Mouse (Mus musculus): ENCODE measurements around the gene Ube2v1.

The Ube2v1 gene

DNA sequence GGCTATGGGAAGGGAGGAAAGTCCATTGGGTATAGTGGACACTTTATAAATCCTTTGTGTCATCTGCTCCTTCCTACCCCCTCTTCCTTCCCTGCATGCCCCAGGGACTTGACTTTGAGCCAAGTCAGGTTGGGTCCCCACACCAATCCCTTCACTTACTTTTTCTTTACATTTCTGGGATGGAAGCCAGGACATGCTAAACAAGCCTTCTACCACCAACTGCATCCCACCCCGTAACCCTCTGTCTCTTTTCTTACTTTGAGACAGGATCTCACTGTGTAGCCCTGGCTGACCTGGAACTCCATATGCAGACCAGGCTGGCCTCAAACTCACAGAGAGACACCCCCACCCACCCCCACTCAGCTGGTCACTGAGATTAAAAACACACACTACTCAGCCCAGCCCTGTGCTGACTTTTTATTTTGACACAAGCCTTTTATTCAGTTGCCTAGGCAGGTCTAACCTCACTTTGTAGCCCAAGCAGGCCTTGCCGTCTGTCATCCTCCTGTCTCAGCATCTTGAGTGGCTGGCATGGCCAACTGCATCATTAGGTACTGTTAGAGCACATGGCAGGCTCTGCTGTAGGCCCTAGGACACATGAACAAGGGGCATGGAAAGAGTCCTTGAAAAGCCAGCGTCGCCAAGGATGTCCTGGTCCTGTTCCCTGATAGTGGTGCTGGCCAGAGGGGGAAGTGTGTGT, 38.2 kb downstream of the Ube2v1 start:
- DNase-seq (ENCODE audit: low read depth), result no peak

DNA sequence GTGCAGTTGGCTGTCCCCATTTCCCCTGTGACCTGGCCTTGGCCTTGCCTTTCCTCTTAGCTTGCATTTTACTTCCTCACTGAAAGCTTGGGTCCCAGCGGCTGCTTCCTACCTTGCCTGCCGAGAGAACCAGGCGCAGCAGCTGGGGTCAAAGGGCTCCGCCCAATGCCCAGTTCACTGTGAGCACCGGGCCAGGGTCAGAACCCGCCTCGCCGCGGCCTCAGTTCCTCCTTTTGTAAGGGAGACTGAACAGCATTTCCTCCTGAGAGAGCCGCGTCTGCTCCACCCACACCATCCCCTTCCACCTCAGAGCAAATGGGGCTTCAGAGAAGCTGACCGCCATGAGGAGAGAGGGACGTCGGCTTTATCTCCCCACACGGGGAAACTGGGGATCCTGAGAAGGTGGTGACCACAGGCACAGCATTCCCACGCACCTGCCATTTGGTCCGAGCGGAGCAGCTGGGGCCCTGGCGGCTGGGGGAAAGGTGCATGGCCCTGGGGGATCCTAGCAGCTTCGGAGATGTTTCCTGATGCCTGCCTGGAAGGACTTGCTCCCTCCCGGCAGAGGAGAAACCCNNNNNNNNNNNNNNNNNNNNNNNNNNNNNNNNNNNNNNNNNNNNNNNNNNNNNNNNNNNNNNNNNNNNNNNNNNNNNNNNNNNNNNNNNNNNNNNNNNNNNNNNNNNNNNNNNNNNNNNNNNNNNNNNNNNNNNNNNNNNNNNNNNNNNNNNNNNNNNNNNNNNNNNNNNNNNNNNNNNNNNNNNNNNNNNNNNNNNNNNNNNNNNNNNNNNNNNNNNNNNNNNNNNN, 42.9 kb downstream of the Ube2v1 start:
- DNase-seq (ENCODE audit: low read depth), result peak; percentile 66

DNA sequence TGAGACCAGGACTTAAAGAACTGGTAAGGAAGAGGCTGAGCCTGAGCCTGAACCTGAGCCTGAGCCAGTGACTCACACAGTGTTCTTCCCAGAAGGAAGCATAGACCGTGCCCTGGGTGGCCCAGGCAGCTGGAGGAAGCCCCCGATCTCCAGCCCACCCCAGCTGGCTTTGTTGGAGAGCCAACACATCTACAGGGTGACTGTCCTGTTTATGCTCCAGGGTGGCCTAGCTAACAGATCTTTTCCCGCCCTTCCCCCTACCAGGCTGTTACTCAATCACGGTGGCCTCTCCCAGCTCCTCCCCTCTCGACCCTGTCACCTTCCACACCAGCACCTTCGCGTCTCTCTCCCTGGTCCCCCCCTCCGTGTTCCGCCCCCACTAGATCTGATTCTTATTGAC, 44.9 kb downstream of the Ube2v1 start:
- DNase-seq (ENCODE audit: low read depth), result no peak

DNA sequence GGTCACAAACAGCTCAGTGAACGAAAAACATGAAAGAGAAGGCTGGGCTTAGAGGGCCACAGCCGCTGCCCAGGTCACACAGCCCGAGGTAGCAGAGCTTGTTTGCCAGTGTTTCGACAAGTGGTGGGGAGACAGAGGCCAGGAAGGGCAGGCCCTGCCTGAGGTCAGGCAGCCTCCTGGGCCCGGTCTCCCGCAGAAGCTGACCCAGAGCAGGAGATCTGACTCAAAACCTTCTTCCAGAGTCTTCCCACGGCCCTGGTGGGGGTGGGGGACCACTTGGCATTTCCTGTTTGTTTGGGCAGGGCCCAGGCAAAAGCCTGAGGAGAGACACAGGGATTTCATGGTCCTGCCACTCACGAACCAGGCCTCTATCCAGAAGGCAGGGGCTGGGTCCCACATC, 45.9 kb downstream of the Ube2v1 start:
- no peak for DNase-seq (ENCODE audit: low read depth)

- no peak for DNase-seq (ENCODE audit: low read depth)
Measured at GRCm38 (mm10) chr2:167585273-167585672, 46.6 kb downstream of the Ube2v1 start.

DNA sequence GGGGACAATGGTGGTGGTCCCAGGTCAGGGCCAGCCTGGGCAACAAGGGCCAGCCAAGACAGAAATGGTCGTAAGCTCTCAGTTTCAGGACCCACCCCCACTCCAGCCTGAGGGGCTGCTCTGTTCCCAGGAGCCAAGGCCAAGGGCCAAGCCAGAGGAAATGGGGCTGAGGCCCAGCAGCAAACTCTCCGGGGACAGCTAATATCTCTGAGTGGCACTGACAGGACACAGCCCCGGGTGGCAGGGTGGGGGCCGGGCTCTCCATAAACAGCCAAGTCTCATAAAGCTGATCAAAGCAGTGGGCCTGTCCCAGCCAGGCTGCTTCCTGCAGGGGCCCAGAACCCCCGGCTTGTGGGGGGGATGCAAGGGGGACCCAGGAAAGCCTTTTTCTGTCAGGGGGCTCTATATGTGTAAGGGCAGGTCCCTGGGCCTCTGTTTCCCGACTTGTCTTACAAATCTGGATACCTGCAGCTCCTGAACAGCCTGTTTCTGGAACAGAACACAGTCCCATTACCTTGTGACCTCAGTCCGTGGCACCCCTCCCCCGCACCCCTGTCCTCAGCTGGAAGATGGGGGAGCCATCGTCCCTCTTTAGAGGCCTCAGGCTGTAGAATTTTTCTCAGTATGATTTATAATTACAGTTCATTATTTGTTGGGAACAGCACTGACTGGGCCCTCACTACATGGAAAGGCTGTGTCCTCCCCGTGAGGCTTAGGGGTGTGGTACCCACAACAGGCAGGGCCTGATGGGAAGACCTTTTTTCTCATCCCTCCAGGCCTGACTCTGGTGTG, 48.5 kb downstream of the Ube2v1 start:
- DNase-seq (ENCODE audit: low read depth), result no peak

DNA sequence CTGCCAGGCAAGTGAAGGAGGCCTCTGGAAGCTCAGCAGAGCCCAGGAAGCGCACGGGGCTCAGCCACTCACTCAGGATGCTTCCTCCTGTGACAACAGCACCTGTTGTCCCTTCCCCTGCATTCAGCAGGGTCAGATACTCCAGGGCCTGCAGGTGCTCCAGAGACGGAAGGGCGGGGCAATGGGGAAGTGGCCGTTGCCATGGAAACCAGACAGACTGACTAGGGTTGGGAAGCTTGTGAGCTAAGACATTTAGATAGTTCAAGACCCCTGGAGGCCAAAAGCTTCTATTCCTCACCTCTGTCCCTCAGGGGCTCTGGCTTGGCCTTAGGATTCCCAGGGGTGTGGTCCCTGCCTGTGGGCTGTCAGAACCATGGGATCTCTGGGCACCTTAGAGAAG, 53.4 kb downstream of the Ube2v1 start:
- DNase-seq (ENCODE audit: low read depth), result peak; percentile 50

DNA sequence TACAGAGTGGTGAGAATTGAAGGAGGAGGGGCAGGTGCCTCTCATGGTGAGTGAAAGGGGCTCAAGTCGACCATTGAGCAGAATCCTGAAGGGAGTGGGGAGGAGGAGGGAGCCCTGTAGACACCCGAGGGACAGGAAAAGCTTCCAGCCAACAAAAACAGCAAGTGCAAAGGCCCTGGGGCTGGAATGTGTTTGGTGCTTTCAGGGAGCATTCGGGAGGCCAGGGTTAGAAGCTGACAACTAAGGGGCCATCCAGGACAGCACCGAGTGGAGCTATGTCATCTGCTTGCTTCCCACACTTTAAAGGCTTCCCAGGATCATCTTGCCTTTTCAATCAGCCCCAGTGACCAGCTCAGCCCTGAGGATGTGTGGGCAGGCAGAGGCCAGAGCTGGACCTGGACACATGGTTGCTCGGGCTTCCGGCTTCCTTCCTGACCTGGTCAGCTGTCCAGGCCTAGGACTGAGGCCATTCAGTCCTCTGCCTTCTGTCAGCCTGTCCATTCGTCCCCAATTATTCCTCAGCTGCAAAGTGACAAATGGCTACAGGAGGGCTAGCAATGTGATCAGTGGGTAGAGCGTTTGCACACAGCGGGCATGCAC, 54.6 kb downstream of the Ube2v1 start:
- no peak for DNase-seq (ENCODE audit: low read depth)

DNA sequence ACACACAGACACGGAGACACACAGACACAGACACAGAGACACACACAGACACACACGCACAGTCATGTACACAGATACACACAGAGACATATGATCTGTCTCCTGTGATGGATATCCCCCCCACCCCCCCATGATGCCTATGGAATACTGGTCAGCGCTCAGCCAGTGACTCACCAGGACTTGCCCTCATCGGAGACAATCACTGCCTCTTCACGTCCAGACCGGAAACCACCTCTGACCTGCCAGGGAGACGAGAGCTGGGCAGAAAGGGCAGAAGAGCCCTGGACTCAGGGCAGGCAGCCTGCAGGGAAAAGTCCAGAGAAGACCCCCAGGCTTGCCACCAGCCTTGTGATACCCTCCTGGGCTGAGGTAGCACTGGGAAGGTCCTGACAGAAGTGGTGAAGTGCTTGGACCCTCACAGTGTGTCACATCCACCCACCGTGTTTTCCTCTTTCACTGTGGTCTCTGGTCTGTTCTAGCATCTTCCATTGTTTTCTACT, 55.7 kb downstream of the Ube2v1 start:
- DNase-seq (ENCODE audit: low read depth), result no peak

- DNase-seq (ENCODE audit: low read depth), result no peak
Measured at GRCm38 (mm10) chr2:167575581-167575980, 56.3 kb downstream of the Ube2v1 start.

GRCm38 (mm10) chr2:167574814-167575213, 57.1 kb downstream of the Ube2v1 start:
- no peak for DNase-seq (ENCODE audit: low read depth)

DNA sequence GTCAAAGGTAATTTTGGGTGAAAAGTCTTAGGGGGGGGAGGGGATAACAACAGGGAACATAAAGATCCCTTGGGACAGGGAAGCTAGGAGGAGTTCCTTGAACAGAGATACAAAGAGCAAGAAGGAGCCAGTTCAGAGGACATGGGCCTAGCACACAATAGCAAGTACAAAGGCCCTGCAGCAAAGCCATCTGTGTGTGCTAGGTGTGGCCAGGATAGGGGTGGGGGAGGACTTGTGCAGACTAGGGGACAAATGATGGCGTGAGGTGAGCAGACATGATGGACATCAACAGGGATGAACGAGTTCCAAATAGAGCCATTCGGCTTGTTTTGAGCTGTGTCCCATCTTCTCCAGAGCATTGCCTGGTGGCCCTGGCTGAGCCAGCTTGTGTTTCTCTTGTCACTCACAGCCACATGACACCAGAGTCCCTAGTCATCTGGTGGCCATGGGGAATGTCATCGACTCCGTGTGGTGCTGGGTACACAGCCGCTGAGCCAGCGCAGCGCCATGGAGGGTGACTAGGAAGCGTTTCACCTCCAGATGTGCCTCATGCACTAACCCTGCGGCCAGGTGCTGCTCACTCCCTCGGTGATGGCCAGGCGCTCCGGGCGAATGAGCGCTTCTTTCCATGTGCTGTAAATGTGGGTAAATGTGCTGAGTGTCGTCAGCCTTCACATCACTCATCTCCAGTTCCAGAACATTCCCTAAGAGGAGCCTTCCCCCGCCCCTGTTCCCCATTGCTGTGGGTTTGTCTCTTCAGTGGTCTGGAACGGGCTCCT, 60.3 kb downstream of the Ube2v1 start:
- no peak for DNase-seq (ENCODE audit: low read depth)

DNA sequence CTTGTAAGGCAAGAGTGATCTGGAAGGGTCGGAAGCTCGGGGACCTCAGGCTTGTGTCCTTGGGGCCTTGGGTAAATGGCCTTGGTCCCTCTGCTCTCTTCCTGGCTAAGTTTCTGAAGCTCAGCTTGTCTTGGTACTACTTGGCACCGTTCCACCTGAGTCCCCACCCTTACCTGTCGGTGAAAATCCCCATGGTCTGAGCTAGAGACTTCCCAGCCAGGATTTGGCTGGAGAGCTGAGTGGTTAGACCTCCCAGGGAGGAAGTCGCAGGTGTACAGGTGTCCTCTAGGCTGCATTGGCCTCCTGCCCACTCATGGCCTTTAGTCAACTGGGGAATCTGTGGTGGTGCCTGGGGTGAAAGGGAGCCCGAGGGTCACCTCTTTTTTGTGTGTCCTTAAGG, 61.1 kb downstream of the Ube2v1 start:
- DNase-seq (ENCODE audit: low read depth), result no peak

DNA sequence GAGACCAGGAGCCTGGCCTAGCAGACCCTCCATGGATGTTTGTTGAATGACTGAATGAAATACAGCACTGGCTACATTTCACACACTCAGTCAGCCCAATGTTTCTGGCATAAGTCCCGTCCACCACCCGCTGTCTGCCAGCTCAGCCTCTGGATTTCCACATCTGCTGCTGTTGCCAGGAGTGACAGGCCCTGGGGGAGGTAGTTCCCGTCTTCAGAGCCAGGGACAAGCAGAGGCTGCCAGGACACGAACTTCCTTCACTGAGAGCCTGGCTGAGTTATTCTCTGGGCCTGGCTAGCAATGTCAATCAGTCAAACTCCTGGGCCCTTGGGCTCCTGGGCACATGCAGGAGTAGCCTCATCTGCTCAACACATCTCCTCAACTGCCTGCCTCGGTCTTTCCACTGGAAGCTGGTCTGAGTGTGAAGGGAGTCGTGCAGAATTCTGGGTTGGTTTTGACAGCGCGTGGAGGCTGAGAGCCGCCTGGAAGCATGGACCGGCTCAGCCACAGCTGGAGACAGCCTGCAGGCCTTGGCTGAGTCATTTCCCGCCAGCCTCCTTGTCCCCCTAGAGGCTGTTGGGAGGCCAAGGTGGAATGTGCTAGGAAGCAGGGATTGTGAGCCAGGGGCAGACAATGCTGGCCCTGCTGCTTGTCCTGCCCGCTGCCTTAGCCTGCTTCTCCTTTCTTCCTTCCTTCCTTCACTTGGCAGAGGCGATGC, 61.8 kb downstream of the Ube2v1 start:
- no peak for DNase-seq (ENCODE audit: low read depth)

GRCm38 (mm10) chr2:167568112-167568511, 63.8 kb downstream of the Ube2v1 start:
- DNase-seq (ENCODE audit: low read depth), result no peak

DNA sequence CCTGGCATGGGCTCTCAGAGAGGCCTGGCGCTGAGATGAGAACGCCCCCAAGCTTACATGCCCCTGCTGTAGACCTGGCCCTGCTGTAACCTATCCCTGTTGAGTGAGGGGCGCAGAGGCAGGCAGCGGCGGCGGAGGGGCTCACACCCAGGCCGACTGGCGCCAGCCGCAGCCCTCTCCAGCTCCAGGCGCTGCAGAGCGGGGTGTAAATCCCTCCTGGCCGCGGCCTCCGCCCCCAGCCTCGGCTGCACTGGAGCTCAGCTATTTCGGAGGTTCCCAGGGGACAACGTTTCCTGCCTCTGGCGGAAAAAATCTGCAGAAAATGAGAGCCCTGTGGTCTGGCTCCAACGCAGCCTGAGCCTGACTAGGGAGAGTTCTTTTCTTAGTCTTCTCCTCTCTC, 66.2 kb downstream of the Ube2v1 start:
- DNase-seq (ENCODE audit: low read depth), result no peak

DNA sequence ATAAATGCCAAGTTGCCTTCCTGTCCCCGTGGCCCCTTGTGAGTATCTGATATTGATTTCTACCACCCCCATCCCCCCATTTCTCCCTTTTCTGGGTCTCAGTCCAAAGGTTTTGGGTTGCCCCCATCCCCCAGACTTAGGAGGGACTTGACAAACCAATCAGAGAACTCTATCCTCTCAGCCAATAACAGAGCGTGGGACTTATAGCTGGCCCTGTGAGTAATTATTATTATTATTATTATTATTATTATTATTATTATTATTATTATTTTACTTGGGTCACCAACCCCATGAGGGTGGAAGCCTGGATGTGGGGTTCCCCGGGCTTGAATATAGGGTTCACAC, 66.6 kb downstream of the Ube2v1 start:
- no peak for DNase-seq (ENCODE audit: low read depth)

GRCm38 (mm10) chr2:167564551-167565311, 67.2 kb downstream of the Ube2v1 start:
- DNase-seq (ENCODE audit: low read depth), result no peak

DNA sequence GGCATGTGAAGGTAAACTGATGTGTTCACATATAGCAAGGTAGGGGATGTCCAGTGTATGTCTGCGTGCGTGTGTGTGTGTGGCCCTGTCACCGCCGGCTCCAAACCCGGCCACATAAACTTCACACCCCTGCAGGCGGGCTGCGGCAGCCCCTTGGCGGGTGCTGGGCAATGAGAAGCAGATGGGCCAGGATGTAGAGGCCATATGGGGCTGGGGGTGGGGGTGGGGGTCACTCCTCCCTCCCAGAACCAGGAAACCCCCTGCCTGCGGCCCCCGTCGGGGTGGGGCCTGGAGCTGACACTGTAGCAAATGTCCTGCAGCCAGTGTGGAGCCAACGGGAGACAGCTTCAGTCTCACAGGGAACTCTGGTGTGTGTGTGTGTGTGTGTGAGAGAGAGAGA, 68.2 kb downstream of the Ube2v1 start:
- DNase-seq (ENCODE audit: low read depth), result no peak

GRCm38 (mm10) chr2:167563035-167563434, 68.9 kb downstream of the Ube2v1 start:
- no peak for DNase-seq (ENCODE audit: low read depth)
